Mouse (Mus musculus): ENCODE data around the gene Snx11.

DNA sequence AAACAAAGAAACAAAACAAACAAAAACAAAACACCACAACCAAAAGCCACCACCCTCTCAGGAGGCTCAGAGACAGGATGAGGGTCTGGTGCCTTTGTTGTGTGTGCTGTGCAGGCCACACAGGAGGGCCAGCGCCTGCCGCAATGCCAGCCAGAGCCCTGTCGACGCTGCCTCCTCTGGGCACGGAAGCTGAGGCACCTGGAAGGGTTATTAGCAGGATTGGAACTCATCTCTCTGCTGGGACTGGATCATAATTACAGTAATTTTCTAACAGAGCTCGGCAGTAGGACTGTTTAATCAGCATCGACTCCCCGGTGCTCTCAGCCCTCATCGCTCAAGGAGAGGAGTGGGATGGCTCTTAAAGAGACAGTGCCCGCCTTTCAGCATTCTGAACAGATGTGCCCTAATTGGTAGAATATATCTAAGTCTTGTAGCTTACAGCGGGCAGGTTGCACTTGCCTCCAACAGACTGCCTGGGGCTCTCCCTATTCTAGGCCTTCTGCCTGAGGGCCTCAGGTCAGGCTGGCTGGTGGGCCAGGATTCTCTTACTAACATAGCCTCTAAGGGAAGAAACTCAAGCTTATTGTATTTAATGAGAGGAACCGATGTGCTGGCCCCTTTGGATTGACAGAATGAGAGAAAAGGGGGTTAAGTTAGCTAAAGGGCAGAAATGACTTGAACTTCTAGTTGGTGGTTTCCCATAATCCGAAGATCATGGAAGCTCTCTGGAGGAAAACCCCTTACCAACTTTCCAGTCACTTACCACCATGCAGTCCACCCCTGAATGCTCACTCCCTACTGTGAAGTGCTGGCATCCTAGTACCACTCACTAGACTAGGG is 12.6 kb downstream of the Snx11 start:
- TF ChIP-seq POLR2A (IDR thresholded peaks at IDR 0.05; ENCODE audit: low read depth, low read length) (no peak), CTCF (IDR thresholded peaks at IDR 0.05; ENCODE audit: extremely low read depth, insufficient read depth, insufficient read length, insufficient replicate concordance) (no peak)

Data from spleen, adult 2 months (tissue).